Mouse (Mus musculus): ENCODE data around the gene Rapgef3. TPM values are rescaled to one million over a fixed set of nuclear protein-coding genes. Genes with fewer than 3 reads are reported as not detected.

Gene Rapgef3
- total RNA-seq, 1 experiment from 2014 or later, result 2.6 TPM

DNA sequence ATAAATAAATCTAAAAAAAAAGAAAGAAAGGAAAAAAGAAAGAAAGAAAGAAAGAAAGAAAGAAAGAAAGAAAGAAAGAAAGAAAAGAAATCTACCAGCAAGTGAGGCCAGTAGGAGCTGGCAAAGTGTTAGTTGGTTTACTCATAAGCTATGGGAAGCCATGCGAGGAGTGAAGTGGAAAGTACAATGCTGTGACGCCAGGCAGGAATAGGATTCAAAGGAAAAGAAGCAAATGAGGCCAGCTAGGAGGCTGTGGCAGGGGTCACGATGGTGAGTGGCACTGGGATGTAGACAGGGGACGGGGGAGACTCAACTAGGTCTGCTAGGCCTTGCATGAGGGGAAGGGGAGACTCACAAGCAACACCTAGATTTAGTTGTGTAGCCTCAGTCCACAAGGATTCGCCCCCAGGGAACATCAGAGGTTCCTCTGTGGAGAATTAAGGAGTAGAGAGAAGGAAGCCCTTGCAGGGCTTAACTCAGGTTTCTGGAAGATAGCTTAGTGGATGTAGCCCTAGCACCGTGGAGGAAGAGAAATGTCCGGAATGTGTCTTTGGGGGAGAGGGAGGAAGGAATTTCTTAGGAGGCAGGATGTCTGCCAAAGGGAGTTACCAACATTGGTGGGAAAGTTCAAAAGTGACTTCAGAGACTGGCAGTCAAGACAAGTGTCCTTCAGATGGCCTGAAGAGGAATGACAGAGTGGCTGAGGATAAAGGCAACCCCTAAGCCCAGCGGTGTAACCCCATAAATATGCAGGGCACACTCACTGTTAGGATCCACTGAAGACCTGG lies 10.7 kb upstream of the Rapgef3 start, which contains the start of gene Slc48a1:
Gene Slc48a1 (plus strand): TSS at position 210 of the 788 bp plus-strand sequence.
- no peak for ATAC-seq (ENCODE audit: extremely low read depth, insufficient number of reproducible peaks, low FRiP score, poor library complexity, severe bottlenecking)

DNA sequence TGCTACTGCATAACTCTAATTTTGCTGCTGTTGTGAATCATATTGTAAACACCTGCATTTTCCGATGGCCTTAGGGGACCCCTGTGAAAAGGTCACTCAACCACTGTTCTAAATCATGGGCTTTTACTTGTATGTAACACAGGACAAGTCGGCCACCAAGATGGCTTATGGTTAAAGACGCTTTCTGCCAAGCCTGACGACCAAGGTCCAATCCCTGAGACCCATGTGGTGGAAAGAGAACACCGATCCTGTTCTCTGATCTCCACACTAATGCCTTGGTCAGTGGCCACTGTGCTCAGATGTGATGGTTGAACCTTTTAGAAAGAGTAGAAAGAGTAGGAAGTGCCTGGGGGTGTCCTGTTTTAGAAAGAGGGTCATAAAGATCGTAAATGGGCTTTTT lies 9.1 kb upstream of the Rapgef3 start:
- ATAC-seq (ENCODE audit: extremely low read depth, insufficient number of reproducible peaks, low FRiP score, poor library complexity, severe bottlenecking), result no peak

DNA sequence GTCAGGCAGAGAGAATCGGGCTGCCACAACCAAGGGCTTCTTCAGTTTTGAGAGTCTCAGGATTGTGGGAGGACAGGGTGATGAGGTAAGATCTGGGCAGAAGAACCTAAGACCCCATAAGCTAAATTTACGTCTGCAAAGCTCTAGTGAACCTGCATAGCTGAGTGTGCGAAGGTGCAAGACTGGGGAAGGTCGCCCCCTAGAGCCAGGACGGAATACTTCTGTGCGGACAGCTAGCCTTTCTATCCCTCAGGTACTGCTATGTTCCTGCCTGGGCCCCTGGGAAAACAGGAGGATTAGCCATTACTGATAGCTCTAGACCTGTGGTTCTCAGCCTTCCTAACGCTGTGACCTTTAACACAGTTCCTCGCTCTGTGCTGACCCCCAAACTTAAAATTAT lies 8.7 kb upstream of the Rapgef3 start:
- peak; percentile 70 for ATAC-seq (ENCODE audit: extremely low read depth, insufficient number of reproducible peaks, low FRiP score, poor library complexity, severe bottlenecking)

DNA sequence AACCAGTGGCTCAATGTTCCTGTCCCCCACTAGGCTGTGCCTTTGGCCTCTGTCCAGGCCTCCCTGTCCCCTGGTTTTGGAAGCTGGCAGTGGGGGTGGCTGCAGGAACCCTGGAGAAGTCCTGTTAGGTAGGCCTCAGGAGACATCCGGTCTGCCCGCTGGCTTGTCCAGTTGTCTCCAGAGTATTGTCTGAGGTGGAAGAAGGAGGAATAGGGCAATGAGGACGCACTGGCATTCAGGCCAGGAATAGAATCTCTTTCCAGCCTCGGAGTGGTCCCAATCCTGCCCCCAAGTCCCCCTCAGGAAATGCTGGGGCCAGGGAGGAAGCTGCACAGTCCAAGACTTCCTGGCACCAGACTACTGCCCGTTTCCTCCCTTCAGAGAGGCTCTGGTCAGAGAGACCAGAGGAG lies 6.2 kb upstream of the Rapgef3 start:
- no peak for ATAC-seq (ENCODE audit: extremely low read depth, insufficient number of reproducible peaks, low FRiP score, poor library complexity, severe bottlenecking)

DNA sequence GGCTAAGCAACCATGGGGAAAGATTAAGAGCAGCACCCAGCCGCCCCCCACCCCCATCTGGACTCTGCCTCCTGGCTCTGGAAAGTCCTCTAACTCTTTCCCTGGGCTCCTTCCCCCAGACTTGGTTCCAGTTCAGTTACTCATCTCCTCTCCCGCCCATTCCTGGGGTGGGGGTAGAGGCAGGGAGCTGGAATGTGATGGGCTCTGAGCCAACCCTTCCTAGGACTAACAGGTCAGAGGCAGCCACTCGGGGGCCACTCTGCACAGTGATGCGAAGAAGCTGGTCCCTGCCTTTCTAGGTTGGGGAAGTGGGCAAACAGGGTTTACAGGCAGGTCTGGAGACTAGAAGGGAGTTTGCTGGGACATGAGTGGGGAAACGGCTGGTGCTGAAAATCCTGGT lies 5.3 kb upstream of the Rapgef3 start:
- ATAC-seq (ENCODE audit: extremely low read depth, insufficient number of reproducible peaks, low FRiP score, poor library complexity, severe bottlenecking), result no peak

DNA sequence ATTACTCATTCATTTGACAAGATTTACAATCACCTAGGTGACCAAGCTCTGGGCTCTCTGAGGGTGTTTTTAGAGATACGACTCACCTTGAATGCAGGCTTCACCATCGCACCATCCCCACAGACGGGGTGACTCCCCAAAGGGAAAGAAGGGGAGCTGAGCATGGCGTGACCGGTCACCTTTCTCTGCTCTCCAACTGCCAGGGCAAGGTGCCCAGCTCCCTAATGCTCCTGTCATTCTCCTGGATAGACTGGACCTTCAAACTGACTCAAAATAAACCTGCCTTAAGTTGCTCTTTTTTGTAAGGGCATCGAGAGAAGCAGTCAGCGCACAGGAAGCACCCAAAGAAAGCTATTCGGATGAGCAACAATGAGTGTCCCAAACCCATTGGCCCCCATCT lies 2.5 kb upstream of the Rapgef3 start:
- no peak for ATAC-seq (ENCODE audit: extremely low read depth, insufficient number of reproducible peaks, low FRiP score, poor library complexity, severe bottlenecking)

DNA sequence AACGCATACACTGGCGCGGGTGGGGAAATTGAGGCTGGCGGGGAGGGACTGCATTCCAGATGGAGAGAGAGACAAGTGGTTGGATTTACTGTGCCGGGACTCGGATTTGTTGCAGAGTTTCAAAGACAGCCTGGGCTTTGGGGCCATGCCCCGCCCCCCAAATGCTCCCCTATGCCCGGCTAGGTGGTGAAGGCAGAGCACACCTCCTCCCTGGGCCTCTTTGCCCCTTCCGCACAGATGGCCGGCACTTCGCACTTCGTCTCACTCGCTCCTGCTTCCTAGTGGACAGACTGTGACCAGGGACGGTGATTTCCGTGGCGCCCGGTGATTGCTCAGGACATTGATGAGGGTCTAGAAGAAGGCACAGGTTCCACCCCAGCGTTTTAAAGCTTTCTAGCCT lies 420 bp upstream of the Rapgef3 start:
- 0 out of 2 replicates have a peak, but pooled peaks have one; percentile 13 for ATAC-seq (ENCODE audit: extremely low read depth, insufficient number of reproducible peaks, low FRiP score, poor library complexity, severe bottlenecking)

DNA sequence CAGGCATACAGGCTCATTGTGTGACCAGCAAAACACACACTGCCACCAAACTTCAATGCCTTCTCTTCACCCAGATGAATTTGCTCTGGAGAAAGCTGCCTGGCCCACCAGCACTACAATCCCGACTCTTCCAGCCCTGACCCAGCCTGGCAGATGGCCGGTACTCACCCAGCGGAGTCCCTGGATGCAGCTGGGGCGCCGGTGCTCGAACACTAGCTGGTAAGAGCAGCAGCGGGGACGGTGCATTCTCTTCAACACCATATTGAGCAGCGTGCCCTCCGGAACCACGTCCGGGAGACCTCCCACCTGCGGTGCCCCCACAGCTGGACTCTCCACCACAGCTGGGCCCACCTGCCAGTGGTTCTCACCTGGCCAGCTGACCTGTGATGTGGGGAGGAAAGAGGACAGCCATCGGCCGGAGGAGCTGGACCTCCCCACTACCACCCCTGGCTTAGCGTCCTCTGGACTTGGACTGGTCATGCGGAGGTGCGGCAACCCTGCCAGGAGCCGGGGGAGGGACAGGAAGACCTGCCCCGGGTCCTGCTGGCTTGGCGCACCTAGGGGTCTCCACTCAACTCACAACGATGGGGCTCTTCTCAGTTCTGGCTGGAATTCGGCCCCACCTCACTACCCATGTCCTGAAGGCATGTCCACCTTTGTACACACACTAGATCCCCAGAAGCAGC lies 1.0 kb downstream of the Rapgef3 start:
- no peak for ATAC-seq (ENCODE audit: extremely low read depth, insufficient number of reproducible peaks, low FRiP score, poor library complexity, severe bottlenecking)

DNA sequence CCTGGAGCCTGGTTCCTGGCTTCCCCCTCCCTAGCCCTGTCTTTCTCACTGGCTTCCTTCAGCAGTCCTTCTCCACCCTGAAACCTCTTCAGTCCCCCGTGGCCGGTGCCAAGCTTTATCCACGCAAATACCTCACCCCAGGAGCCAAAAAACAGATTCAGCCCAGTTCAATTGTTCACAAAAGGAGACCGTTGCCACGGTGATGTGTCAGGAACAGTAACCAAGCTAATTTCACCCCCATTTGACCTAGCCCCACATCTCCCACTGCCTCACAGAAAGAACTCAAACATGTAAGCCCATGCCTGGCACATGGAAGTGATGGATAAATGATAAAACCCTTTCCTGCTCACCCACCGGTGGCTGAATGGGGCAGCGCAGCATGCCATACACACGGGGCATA lies 1.6 kb downstream of the Rapgef3 start:
- ATAC-seq (ENCODE audit: extremely low read depth, insufficient number of reproducible peaks, low FRiP score, poor library complexity, severe bottlenecking), result no peak

DNA sequence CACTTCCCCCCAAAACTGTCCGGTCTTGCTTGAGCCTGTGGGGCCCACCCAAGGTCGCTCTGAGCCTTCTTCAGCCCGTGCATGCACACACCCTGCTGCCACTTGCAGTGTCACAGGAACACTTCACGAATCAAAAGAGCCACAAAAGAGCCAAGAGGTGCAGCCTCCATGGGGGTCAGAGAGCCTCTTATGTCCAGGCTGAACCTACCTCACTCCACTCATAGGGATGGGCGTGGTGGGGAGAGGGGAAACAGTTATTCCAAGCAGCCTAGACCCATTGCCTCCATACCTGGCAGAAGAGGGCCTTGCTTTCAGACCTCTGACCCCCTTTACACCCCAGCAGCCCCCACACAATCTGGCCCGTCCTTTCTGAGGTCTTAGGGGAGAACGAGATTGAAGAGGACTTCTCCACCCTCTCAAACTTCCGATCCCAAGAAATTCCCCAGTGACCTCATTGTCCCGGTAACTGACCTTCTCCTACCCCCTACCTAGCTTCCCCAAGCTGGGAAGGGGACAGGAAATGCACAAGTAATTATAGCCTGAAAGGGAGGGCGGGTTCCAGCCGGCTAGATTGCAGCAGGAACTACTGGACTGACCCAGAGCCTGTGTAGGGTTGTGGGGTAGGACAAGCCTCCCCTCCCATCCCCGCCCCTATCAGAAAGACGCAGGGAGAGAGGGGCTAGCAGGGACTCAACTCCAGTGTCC lies 2.5 kb downstream of the Rapgef3 start:
- no peak for ATAC-seq (ENCODE audit: extremely low read depth, insufficient number of reproducible peaks, low FRiP score, poor library complexity, severe bottlenecking)

DNA sequence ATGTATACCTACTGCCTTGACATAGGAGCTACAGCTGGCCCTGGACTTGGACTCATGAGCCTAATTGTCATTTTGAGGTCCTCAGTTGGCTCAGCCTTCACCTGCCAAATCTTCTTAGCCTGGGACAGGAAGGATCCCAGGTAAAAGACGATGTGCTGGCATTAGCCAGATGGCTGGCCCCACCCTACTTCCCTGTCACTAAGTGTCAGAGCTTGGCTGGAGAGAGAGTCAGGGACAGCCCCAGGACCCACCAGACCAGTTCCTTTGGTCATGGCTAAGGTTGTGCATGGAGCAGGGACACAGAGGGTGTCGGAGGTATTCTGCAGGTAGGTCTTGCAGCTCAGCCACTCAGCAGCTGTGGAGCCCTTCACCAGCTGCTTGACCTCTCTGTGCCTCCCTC lies 3.2 kb downstream of the Rapgef3 start:
- ATAC-seq (ENCODE audit: extremely low read depth, insufficient number of reproducible peaks, low FRiP score, poor library complexity, severe bottlenecking), result no peak

DNA sequence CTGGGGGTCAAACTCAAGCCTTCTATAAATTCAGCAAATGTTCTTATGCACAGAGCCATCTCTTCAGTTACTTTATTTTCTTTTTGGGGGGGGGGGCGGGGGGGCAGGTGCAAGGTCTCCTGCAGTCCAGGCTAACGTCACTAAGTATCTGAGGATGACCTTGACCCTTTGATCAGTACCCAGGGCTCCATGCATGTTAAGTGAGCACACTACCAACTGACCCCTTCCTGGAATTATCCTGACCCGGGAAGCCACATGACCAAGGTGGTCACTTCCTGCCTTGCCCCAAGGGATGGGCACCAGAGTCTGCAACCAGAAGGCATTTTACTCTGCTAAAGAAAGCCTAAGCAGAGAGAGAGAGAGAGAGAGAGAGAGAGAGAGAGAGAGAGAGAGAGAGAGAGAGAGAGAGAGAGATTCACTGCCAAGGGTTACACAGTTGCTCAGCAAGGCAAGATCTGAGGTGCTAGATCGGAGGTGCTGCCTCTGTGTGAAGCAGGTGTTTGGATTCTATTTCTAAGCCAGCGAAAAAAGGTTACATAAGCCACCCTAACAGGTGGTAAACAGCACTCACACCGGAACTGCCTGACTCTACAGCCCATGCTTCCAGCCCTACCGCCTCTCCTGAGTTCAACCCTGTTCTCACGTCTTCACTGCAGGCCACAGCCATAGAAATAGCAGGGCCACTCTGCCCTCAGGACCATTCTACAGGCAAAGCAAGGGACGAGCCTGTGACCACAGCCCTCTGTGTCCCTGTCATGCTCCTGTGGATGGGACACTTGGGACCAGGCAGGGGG lies 4.3 kb downstream of the Rapgef3 start:
- ATAC-seq (ENCODE audit: extremely low read depth, insufficient number of reproducible peaks, low FRiP score, poor library complexity, severe bottlenecking), result no peak

DNA sequence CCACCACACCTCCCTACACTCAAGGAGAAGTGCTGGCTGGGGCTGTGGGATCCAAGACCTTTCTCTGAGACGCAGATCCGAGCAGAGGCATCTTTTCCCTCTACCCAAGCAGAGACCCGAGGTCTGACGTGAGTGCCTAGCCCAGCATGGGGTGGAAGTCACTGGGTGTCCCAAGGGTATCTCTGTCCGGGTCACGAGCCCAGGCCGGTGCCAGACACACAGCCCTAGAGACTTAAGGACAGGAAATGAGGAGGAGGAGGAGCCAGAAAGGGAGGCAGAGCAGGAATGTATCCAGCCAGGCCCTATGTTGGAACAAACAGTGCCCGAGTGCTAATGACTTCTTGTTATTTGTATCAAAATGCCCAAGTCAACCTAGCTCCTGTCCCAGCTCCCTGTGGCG lies 5.0 kb downstream of the Rapgef3 start:
- no peak for ATAC-seq (ENCODE audit: extremely low read depth, insufficient number of reproducible peaks, low FRiP score, poor library complexity, severe bottlenecking)

DNA sequence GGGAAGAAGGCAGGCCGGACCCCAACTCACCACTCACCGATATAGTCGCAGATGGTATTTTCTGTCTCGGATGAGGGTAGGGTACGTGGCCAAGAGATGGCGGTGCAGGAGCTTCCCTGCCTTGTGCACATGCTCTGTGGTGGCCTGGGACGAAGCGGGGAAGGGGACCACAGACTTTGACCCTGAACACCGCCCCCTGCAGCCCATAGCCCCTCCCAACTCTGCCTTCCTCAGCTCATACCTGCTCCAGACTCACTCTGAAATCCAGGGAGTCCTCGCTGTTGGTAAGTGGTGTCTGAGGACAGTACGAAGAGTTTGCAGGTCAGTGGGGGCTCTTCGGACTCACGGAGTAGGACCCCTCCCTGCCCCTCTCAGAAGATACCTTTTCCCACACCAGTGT lies 6.3 kb downstream of the Rapgef3 start:
- no peak for ATAC-seq (ENCODE audit: extremely low read depth, insufficient number of reproducible peaks, low FRiP score, poor library complexity, severe bottlenecking)

DNA sequence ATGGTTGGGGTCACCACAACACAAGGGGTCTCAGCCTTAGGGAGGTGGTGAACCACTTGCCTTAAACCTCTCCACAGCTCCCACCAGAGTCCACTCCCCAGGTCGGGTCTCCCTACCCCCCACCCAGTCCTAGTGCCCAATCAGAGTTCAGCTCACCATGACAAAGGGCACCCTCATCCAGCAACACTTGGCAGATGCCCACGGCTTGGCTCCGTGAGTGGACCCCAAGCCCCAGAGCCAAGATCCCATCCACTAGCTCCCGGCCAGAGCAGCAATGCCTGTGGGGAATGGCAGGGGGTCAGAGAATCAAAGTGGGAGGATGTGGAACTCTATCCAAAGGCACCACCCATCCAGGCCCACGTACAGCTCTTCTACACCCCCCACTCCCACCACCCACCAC lies 6.8 kb downstream of the Rapgef3 start:
- no peak for ATAC-seq (ENCODE audit: extremely low read depth, insufficient number of reproducible peaks, low FRiP score, poor library complexity, severe bottlenecking)

DNA sequence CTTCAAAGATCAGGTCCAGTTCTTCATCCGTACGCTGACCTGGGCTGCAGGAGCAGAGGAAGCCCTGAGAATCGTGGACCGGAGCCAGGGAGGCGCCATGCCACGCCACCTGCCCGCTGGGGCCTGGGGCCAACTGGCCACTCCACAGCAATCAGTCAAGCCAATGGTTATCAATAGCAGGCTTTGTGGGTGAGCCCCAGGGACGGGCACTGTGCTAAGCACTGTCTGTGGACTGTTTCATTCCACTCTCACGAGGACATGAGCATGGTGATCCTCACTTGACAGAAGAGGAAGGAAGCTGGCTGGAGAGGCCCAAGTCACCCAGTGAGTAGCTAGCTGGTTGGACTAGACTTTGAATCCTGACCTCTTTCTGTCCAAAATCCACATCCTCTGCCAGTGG lies 7.8 kb downstream of the Rapgef3 start:
- no peak for ATAC-seq (ENCODE audit: extremely low read depth, insufficient number of reproducible peaks, low FRiP score, poor library complexity, severe bottlenecking)

DNA sequence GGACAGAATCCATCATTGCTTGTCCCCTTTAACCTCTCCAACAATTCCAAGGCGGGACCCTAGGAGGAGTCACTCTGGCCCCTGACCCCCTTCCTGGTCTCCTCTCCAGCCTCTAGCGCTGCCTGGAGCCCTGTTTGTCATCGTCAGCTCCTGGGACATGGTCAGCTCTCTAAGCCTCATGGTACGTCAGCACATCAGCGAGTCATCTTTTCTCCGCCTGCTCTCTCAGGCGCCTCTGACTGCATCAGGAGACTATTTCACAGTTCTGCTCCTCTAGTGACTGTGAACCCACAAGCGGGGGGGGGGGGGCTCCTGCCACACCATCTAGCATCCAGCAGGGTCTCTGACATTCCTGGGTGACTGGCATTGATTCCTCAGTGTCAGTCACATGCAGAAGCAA lies 12.4 kb downstream of the Rapgef3 start:
- no peak for ATAC-seq (ENCODE audit: extremely low read depth, insufficient number of reproducible peaks, low FRiP score, poor library complexity, severe bottlenecking)

DNA sequence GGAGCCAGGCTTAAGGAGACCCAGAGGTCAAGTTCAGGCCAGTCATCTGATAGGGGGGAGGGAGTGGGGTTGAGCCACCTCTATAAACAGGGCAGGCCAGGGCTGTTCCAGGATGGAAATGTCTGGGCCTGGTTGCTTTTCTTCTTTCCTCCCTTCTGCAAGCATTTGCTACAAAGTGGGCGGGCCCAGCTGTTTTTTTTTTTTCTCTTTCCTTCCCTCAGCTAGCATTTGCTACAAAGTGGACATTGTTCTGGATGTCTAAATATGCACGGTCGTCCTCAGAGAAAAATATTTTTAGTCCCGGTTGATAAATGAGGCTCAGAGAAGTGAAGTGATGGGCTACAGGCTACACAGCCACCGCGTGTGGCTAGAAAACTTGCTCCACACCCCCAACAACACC lies 13.3 kb downstream of the Rapgef3 start:
- no peak for ATAC-seq (ENCODE audit: extremely low read depth, insufficient number of reproducible peaks, low FRiP score, poor library complexity, severe bottlenecking)

DNA sequence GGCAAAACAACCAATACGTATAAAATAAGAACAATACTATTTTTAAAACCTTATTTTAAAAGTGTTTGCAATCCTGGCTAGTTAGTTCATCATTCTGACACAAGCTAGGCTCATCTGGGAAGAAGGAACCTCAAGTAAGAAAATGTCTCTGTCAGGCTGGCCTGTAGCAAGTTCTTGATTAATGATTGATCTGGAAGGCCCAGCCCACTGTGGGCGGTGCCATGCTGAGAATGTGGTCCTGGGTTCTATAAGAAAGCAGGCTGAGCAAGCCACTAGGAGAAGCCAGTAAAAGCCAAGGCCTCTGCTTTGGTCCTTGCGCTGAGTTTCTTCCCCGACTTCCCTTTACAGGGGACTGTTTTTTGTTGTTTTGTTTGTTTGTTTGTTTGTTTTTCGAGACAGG lies 15.3 kb downstream of the Rapgef3 start:
- no peak for ATAC-seq (ENCODE audit: extremely low read depth, insufficient number of reproducible peaks, low FRiP score, poor library complexity, severe bottlenecking)
